Mouse (Mus musculus) retina, postnatal 1 day (tissue): ENCODE results near the gene Srpr.

ENCODE experiments used
- DNase-seq: peaks from one replicate; pipeline ENCODE4 v3.0.0-alpha.2; 2012

Gene Srpr

DNA sequence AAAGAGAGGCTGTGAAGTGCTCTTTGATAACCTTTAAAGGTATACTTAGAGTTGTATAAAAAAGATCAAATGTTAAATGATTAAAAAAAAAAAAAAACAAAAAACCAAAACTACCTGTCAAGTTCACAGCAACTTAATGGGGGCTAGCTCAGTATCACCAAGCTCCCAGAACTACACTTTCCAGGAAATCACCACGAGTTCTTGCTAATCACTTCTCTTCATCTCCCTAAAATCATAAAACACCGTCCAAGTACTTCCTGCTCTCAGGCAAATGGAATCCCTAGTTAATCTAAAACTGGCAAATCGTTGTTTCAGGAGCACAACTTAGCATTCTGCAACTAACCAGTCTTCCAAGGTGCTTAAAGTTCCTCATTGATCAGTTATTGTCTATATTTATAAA lies 64.5 kb downstream of the Srpr start:
- no peak for DNase-seq

DNA sequence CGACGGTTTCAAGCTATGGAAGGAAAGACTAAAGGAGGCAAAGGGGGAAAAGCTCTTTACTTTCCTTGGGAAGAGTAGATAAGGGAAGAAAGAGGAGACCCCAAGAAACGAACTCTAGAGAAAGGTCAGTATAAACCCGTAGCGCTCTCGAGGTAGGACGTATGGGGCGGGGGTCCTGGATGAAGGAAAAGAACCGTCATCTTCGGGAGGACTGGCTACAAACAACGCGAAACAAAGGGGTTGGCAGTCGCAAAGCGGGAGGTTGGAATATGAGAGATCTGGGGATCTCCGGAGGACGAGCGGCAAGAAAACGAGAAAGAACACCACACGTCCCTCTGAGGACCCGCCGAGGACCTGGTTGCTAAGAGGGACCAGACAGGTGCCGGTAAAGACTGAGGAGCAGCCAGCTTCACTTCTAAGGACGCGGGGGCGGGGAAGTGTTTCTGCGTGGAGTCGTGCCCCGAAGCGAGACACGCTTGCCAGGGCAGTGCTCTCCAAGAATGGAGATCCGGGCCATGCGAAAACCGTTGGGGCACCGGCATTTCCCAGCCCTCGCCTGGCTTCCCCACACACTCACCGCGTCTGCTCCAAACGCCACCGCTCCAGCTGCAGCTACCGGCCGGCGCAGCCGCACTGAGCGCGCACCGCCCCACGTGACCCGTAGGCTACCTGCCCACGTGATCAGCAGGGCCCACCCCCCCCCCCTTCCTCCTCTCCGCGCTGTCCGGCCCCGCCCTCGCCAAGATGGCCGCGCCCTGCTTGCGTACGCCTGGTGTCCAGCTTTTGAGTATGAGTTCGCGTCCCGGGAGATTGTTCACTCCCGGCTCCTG lies 67.4 kb downstream of the Srpr start, which contains the start of the genes Fam118b and Rpusd4:
Gene Fam118b (minus strand): TSS at position 660 of the 830 bp plus-strand sequence.
Gene Rpusd4 (plus strand): TSS at position 720 of the 830 bp plus-strand sequence.
- DNase-seq, result peak; percentile 96

DNA sequence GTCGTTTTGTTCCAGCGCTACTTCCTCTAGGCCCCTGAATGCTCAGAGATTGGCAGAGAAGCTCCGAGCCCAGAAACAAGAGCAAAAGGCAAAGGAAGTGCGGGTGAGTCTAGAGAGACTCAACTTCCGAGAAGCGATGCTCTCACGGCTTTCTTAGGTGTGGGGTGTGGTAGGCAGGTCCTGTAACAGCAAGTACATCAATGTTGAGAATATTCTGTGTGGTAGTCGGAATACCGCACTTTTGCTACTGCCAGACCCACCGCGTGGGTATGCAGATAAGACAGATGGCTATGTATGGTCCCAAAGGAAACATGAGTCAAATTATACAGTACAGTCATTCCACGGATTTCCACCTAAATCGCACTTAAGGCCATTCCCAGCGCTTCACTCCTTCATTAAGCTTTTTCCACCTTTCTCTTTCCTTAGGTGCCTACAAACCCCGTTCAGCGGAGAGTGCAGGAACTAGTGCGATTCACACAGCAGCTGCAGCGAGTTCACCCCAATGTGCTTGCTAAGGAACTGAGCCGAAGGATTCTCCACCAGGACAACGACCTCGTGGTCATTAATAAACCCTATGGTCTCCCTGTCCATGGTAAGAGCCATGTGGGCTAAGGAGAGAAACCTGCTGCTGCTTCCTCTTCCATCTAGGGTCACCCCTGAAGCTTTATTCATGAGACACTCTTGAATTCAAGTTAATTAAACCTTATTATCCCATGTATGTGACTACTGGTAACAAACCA lies 68.2 kb downstream of the Srpr start:
- no peak for DNase-seq

DNA sequence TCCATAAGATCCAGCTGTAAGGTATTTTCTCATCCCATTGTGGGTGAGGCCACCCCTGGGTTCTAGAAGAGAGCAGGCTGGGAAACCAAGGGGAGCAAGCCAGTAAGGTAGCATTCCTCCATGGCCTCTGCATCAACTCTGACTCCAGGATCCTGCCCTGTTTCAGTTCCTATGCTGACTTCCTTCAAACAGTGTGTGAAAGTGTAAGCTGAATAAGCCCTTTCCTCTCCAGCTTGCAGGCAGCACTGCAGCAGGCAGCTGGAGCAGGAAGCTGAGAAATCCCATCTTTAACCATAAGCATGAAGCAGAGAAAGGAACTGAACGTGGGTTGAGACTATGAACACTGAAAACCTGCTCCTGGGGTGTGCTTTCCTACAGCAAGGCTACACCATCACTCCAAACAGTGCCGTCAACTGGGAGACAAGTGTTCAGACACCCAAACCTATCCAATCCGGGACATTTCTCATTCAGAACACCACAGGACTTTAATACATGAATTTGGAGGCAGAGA lies 77.9 kb downstream of the Srpr start:
- no peak for DNase-seq

DNA sequence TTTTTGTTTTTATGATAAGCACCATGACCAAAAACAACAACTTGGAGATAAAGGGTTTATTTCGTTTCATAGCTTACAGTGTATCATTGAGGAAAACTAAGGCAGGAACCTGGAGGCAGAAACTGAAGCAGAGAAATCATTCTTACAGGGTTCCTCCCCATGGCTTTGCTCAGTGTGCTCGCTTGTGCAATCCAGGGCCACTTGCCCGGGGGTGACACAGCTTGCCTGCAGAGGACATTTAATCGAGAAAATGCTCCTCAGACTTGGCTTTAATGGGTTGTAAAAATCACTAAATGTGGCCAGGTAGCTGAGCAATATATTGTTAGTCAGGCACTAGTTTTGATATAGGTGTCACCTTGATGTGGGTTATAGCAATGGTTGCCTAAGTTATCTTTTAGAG lies 78.5 kb downstream of the Srpr start:
- no peak for DNase-seq

DNA sequence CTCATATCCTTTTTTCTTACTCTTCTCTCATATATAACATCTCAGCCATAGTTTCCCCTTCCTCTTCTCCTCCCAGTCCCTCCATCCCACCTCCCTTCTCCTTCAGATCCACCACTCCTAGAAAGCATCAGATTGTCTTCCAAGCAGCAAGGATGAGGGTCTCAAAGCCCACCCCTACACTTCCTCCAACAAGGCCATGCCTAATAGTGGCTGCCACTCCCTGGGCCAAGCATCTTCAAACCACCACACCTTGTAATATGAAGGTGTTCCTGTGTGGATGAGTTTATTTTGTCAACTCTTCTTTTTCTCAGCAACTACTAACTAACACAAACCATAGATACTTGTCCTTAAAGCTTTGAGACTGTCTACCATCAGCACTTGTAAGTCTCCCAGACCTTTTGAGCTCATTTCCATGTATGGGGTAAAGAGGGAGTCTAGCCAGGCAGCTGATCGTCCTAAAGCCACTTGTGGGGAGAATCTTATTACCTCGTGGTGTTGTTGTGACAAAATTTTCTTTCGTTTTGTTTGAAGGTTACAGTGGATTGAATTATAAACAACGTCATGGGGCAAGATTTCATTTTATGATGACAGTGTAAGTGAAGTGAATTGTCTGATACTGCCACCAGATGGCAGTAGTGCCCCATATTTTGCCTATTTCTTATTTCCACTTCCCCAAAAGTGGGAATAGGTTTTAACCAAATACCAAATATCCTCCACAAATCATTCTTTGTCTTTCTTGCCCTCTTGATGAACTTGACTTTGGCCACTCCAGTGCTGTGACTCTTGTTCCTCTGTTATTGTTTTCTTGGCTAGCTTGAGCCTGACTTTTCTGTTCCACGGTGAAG lies 82.3 kb downstream of the Srpr start:
- DNase-seq, result peak; percentile 74

DNA sequence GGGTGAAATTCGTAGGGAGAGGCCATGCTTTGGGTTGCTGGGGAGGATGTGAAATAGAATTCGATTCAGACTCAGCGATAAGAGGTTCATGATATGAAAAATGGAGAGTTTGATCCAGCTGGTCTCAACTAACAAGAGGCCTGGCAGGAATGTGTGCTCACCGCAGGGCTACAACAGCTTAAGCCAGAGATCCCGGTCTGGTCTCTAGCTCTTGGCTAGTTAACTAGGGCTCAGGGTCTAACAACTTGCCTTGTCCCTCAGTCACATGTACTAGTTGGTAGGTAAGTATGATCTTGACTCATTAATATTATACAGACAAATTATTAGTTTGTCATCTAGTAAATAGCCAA lies 82.9 kb downstream of the Srpr start:
- no peak for DNase-seq

DNA sequence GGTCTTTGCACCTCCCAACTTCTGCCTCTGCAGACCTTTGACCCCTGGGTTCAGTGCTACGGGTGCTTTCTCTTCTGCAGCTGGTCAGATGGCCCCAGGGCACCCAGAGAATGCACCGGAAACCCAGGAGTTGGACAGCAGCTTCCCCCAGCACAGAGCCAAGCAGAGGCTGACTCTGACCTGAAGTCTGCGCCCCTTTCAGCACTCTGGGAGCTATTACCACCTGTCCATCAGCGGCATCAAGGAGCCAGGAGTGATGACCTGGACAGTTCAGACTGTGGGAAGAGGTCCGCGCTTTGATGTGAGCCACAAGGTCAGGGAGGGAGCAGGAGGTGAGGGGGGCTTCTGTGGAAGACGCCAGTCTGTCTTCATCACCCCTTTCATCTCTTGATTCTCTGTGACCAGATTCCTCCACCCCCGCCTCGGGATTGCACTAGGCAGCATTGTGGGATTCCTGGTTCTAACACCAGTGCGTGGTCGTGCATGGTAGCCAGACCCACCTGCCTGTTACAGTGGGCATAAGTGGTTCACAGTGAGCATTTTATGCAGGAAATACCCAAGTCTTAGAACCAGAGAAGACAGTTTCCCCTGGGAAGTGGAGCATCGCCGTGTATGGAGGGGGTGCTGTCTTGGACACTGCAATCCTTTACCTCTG lies 83.6 kb downstream of the Srpr start:
- no peak for DNase-seq

DNA sequence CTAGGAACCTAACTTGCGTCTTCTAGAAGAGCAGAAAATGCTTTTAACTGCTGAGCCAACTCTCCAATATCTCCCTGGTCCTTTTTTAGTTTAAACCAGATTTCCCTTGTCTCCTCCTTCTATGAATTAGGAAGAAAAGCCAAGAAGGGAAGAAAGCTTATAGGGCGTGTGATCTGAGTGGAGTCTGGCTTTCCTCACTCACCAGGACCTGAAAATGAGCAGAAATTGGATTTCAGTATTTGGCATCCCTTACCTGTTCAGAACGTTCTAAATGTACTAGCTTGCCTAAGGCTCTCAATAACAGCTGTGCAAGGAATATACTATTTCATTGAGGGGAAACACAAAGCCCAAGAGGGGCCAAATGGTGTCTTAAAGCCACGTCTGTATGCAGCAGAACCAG lies 84.4 kb downstream of the Srpr start:
- DNase-seq, result no peak

DNA sequence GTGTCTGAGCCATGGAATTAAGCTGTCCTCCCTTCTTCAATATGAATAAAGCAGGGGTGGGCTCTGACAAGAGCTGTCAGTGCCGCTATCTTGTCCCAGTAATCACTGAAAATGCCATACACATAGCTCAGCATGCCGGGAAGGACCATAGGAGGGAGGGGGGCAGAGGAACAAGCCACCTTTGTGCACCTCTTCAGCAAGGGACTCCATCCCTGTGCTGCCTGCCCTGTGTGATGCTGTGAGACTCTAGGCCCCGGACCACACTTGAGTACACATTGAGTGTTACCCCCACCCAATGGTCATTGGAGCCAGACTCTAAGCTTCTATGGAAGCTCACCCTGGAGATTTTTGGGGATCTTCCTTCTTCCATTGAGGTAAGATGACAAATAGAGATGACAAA lies 86.4 kb downstream of the Srpr start:
- peak; percentile 24 for DNase-seq

DNA sequence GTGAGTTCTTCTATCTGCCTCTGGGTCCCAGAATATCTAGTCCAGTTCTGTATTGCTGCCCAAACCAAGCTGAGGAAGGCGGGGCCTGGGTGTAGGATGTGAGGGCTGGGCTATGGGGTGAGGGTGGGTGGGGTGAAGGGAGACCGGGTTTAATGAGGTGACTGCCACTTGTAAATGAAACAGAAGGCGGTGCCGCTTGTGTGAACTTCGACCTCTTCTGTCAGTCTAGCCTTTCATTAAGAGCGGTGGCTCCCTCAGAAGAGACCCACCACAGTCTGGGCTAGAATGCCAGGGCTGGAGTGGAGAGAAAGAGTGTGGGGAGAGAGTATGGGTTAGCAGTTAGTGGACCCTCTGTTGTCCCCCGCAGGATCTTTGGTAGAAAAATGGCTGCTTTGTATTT lies 90.0 kb downstream of the Srpr start:
- peak; percentile 78 for DNase-seq

DNA sequence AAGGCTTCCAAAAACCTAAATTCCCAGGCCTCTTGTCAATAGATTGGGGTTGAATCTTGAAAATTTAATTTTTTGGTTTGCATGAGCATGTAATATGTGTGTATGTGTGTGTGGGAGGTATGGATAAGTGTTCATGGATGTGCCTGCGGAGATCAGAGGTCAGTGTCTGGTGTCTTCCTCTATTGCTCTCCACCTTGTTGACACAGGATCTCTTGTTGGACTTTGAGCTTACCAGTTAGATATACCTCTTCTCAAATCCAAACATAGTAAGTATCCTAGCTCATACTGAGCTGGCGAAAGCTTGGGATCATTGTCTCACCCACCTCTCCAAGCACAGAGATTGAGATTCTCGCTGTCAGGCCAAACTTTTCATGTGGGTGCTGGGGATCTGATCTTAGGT lies 90.4 kb downstream of the Srpr start:
- DNase-seq, result no peak

DNA sequence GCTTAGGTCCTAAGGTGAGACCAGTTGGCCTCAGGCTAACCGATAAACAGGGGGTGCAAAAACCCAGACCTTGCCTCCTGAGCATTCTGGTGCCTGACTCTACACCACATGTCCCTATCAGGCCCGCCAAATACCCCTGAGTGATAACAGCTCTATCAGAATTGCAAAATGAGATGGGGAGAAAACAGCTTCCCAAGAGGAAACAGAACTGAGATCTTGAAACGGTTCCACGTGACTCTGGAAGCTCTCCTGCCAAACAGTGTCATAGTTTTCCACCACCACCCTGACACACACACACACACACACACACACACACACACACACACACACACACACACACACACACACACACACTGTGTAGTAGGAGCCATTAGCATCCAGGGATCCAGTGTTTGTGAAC lies 90.9 kb downstream of the Srpr start:
- DNase-seq, result no peak

DNA sequence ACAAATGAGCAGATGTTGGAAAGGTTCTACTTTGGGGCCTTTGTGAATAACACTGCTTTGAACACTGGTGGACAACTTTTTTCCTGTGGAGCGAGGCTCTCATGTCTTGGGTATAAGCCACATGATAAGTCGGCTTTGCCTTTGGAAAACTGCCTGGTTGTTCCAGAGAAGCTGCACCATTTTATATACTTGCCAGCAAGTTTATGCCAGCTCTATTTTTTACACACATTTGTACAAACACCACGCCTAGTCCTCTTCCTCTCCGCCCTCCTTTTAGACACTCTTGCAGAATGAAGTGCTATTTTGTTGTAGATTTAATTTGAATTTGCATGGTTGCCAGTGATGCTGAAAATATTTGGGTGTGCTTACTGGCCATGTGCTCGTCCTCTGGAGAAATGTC lies 93.5 kb downstream of the Srpr start:
- DNase-seq, result no peak
